Mouse (Mus musculus): ENCODE data around the gene Styx.
"Not testable (repeated sequence)": the region's sequence is repeated elsewhere in the genome, so short reads cannot be mapped to it uniquely, and the experiment has no call there.

DNA sequence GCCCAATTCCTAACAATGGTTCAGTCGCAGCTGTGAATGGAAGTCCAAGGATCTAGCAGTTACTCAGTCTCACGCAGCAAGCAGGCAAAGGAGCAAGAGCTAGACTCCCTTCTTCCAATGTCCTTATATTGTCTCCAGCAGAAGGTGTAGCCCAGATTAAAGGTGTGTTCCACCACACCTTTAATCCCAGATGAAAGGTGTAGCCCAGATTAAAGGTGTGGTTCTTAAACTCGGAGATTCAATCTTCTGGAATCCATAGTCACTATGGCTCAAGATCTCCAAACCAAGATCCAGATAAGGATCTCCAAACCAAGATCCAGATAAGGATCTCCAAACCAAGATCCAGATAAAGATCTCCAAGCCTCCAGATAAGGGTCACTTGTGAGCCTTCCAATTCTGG, 53.9 kb downstream of the Styx start, which contains the start of gene Gnpnat1:
- TF ChIP-seq CTCF (IDR thresholded peaks at IDR 0.05; ENCODE audit: borderline replicate concordance, insufficient read depth, low read depth, low read length); POLR2A (IDR thresholded peaks at IDR 0.05; ENCODE audit: borderline replicate concordance, insufficient read depth, low read length): not testable (repeated sequence)

All from cerebellum, adult 2 months (tissue).